Mouse (Mus musculus): ENCODE measurements around the gene Abhd15. TPM values are rescaled to one million over a fixed set of nuclear protein-coding genes. Genes with fewer than 3 reads are reported as not detected.

The Abhd15 gene
- polyA plus RNA-seq, 1 experiment from 2014 or later: 1.6 TPM

DNA sequence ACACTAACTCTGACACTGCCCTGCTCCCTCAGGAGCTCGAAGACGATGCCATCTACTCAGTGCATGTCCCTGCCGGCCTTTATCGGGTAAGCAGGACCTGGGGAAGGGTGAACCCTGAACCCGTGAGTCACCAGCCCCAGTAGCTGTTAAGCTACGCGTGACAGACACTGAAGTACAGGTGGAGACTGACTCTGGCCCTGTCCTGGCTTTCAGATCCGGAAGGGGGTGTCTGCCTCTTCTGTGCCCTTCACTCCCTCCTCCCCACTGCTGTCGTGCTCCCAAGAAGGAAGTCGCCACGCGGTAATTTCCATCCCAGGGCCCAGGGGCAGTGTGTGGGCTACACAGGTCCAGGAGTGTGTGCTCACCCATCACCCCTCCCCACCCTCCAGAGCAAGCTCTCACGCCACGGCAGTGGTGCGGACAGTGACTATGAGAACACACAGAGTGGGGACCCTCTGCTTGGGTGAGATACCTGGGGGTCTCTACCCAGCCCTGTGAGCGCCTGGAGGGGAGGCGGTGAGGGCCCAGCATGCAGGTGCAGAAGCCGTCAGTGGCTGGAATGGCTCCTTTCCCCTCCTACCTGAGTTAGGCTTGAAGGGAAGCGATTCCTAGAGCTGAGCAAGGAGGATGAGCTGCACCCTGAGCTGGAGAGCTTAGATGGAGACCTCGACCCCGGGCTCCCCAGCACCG is 9.5 kb upstream of the Abhd15 start:
- H3K9me3 ChIP-seq (ENCODE audit: control insufficient read depth, low read length): no peaks in the 10 kb centered on the region
- H3K27ac ChIP-seq (replicated peaks in 1 of 2; ENCODE audit: control insufficient read depth in 1 of 2, insufficient read depth in 1 of 2, low read depth in 2 of 2, low read length in 2 of 2): no peak overlapping the region
- ATAC-seq (ENCODE audit: insufficient number of reproducible peaks, insufficient read depth, low FRiP score, low read depth): no peak
- H3K9ac ChIP-seq (ENCODE audit: low read length): no peak overlapping the region
- no peak overlapping the region for H3K4me2 ChIP-seq (ENCODE audit: low read length)
- no peak overlapping the region for H3K4me3 ChIP-seq (ENCODE audit: control insufficient read depth in 1 of 2, insufficient read depth in 1 of 2, low read depth in 1 of 2, low read length in 2 of 2)
- H3K36me3 ChIP-seq (ENCODE audit: control insufficient read depth, insufficient read depth, low read length): peaks cover 78% of the 10 kb centered on the region
- WGBS: 86% methylated on average over 22 of the region's 22 CpGs
- H3K27me3 ChIP-seq (ENCODE audit: control insufficient read depth, insufficient read depth, low read length): no peaks in the 10 kb centered on the region
- peaks cover 8 to 25% of the 10 kb centered on the region in 2 experiments for H3K4me1 ChIP-seq (ENCODE audit: control insufficient read depth in 2 of 2, insufficient read depth in 2 of 2, low read length in 2 of 2)

DNA sequence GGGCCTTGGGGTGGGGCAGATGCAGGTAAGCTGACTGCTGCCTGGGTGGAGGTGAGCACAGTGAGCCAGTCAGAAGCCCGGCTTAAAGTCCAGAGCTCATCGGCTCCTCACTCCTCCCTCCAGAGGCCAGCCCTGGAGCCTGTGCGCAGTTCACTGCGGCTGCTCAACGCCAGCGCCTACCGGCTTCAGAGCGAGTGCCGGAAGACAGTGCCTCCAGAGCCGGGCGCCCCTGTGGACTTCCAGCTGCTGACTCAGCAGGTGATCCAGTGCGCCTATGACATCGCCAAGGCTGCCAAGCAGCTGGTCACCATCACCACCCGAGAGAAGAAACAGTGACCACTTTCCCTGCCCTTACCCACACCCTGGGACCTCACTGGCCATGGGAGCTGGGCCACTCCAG is 8.6 kb upstream of the Abhd15 start:
- 85% methylated on average over 14 of the region's 14 CpGs for WGBS

DNA sequence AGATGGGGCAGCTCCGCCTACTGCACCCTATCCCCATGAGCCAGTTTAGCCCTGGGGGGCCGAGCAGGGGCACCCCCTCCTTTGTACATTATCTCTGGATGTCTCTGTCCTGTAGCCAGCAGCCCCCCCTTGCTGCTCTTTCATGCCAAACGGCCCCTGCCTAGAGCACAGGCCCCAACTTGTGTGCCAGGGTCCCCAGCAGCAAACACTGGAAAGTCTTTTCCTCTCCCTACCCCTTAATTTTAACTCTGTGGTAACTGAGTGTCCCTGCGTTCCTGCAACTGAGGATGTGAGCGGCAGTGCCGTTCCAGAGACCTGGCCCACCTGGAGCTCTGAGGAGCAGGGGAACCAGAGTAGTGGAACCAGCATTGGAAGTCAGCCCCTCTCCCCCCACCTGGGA is 8.0 kb upstream of the Abhd15 start:
- no peaks in the 10 kb centered on the region for H3K9me3 ChIP-seq (ENCODE audit: control insufficient read depth, low read length)
- H3K4me3 ChIP-seq (ENCODE audit: control insufficient read depth in 1 of 2, insufficient read depth in 1 of 2, low read depth in 1 of 2, low read length in 2 of 2): no peak overlapping the region
- no peak overlapping the region for H3K27ac ChIP-seq (replicated peaks in 1 of 2; ENCODE audit: control insufficient read depth in 1 of 2, insufficient read depth in 1 of 2, low read depth in 2 of 2, low read length in 2 of 2)
- H3K9ac ChIP-seq (ENCODE audit: low read length): no peak overlapping the region
- no peak for ATAC-seq (ENCODE audit: insufficient number of reproducible peaks, insufficient read depth, low FRiP score, low read depth)
- H3K27me3 ChIP-seq (ENCODE audit: control insufficient read depth, insufficient read depth, low read length): no peaks in the 10 kb centered on the region
- WGBS: 89% methylated on average over 6 of the region's 6 CpGs
- no peak overlapping the region for H3K4me2 ChIP-seq (ENCODE audit: low read length)
- H3K36me3 ChIP-seq (ENCODE audit: control insufficient read depth, insufficient read depth, low read length): peaks cover 65% of the 10 kb centered on the region
- peaks cover 8 to 26% of the 10 kb centered on the region in 2 experiments for H3K4me1 ChIP-seq (ENCODE audit: control insufficient read depth in 2 of 2, insufficient read depth in 2 of 2, low read length in 2 of 2)

More for the DNA sequence above, 8.6 kb upstream of the Abhd15 start:
- H3K9ac ChIP-seq (ENCODE audit: low read length): no peak overlapping the region
- no peak overlapping the region for H3K4me2 ChIP-seq (ENCODE audit: low read length)
- ATAC-seq (ENCODE audit: insufficient number of reproducible peaks, insufficient read depth, low FRiP score, low read depth): no peak
- H3K27ac ChIP-seq (replicated peaks in 1 of 2; ENCODE audit: control insufficient read depth in 1 of 2, insufficient read depth in 1 of 2, low read depth in 2 of 2, low read length in 2 of 2): no peak overlapping the region
- H3K36me3 ChIP-seq (ENCODE audit: control insufficient read depth, insufficient read depth, low read length): peaks cover 70% of the 10 kb centered on the region
- H3K9me3 ChIP-seq (ENCODE audit: control insufficient read depth, low read length): no peaks in the 10 kb centered on the region
- peaks cover 8 to 23% of the 10 kb centered on the region in 2 experiments for H3K4me1 ChIP-seq (ENCODE audit: control insufficient read depth in 2 of 2, insufficient read depth in 2 of 2, low read length in 2 of 2)
- H3K4me3 ChIP-seq (ENCODE audit: control insufficient read depth in 1 of 2, insufficient read depth in 1 of 2, low read depth in 1 of 2, low read length in 2 of 2): no peak overlapping the region
- H3K27me3 ChIP-seq (ENCODE audit: control insufficient read depth, insufficient read depth, low read length): no peaks in the 10 kb centered on the region

DNA sequence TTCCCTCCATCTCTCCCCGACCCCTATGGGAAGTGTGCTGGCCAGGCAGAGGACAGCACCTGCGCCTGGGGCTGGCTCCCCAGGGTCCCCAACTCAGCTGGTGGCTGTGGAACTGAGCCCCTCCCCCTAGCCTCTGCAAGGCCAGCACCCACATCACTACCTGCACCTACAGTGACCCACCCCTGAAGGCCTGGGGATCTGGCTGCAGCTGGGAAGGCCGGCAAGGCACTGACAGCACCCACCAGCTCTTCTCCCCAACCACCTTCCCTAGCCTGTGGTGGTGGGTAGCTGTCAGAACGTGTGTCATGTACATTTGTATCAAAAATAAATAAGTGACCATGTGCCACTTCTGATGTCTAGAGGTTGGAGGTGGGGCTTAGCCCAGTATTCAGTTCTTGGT is 7.5 kb upstream of the Abhd15 start:
- Histone ChIP-seq H3K4me1 (ENCODE audit: control insufficient read depth in 2 of 2, insufficient read depth in 2 of 2, low read length in 2 of 2) (peaks cover 9 to 30% of the 10 kb centered on the region in 2 experiments), H3K9me3 (ENCODE audit: control insufficient read depth, low read length) (no peaks in the 10 kb centered on the region), H3K36me3 (ENCODE audit: control insufficient read depth, insufficient read depth, low read length) (peaks cover 60% of the 10 kb centered on the region), H3K4me3 (ENCODE audit: control insufficient read depth in 1 of 2, insufficient read depth in 1 of 2, low read depth in 1 of 2, low read length in 2 of 2) (no peak overlapping the region), H3K27ac (replicated peaks in 1 of 2; ENCODE audit: control insufficient read depth in 1 of 2, insufficient read depth in 1 of 2, low read depth in 2 of 2, low read length in 2 of 2) (peak overlapping the region; percentile 19 to 29; a peak in 2 of 4 replicates), H3K9ac (ENCODE audit: low read length) (no peak overlapping the region), H3K4me2 (ENCODE audit: low read length) (no peak overlapping the region), H3K27me3 (ENCODE audit: control insufficient read depth, insufficient read depth, low read length) (no peaks in the 10 kb centered on the region)
- WGBS: 67% methylated on average over 4 of the region's 4 CpGs
- no peak for ATAC-seq (ENCODE audit: insufficient number of reproducible peaks, insufficient read depth, low FRiP score, low read depth)

DNA sequence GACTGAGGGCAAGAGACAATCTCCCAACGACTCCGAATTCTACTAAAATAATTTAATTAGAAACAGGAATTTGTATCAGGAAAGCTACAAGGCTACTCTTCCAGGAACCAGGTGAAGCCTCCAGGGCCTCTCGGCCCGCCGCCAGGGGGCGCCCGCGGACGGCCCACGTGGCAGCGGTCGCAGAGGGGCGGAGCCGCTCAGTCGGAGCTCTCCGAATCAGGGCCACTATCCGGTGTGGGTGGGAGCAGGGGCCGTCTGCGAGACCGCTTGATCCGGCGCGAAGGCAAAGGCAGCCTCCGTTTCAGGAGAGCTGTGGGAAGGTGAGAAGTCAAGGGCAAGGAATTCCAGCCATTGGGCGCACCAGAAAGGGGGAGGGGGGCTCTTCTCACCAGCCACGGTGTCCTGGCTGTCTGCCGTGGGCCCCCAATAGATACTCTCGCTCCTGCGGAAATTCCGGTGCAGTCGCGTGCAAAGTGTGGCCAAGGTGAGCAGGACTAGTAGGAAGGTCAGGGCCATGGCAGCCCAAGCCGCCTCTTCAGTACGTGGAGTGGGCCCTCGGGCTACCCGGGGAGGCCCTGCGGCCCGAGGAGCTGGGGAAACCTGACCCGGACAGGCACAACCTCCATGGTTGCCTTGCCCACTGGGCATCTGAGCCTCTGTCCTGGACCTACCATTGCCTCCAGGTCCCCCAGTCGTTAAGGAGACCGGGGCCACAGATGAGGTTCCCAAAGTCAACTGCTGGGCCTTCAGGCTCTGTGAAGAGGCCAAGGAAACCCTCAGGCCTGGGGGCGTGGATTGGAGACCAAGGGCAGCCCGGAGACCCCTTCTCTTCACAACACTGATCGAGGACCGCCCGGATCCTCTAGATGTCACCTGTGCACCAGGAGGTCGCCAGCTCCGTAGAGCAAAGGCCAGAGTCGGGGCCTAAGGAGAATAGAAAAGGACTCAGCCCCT is 6.6 kb upstream of the Abhd15 start:
- ATAC-seq (ENCODE audit: insufficient number of reproducible peaks, insufficient read depth, low FRiP score, low read depth): peak; percentile 48
- 22% methylated on average over 47 of the region's 49 CpGs for WGBS
- H3K27me3 ChIP-seq (ENCODE audit: control insufficient read depth, insufficient read depth, low read length): no peaks in the 10 kb centered on the region
- H3K4me1 ChIP-seq (ENCODE audit: control insufficient read depth in 2 of 2, insufficient read depth in 2 of 2, low read length in 2 of 2): peaks cover 11 to 24% of the 10 kb centered on the region in 2 experiments
- H3K4me2 ChIP-seq (ENCODE audit: low read length): peak overlapping the region; percentile 92
- H3K4me3 ChIP-seq (ENCODE audit: control insufficient read depth in 1 of 2, insufficient read depth in 1 of 2, low read depth in 1 of 2, low read length in 2 of 2): peak overlapping the region; percentile 39 to 47
- peak overlapping the region; percentile 10 to 76; a peak in 3 of 4 replicates for H3K27ac ChIP-seq (replicated peaks in 1 of 2; ENCODE audit: control insufficient read depth in 1 of 2, insufficient read depth in 1 of 2, low read depth in 2 of 2, low read length in 2 of 2)
- H3K36me3 ChIP-seq (ENCODE audit: control insufficient read depth, insufficient read depth, low read length): peaks cover 51% of the 10 kb centered on the region
- no peaks in the 10 kb centered on the region for H3K9me3 ChIP-seq (ENCODE audit: control insufficient read depth, low read length)
- peak overlapping the region; percentile 80 for H3K9ac ChIP-seq (ENCODE audit: low read length)

DNA sequence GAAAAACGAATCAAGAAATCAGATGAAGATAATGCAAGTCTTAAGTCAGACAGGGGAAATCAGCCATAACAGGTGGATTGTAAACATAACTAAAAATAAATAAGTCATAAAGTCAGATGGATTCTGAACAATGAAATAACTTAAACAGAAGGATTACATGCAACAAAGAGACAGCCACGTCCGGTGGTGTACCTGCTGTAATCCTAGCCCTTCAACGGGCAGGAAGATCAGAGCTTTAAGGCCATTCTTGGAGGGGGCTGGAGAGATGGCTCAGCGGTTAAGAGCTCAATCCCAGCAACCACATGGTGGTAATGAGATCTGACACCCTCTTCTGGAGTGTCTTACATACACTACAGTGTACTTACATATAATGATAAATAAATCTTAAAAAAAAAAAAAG is 3.6 kb upstream of the Abhd15 start:
- H3K27ac ChIP-seq (replicated peaks in 1 of 2; ENCODE audit: control insufficient read depth in 1 of 2, insufficient read depth in 1 of 2, low read depth in 2 of 2, low read length in 2 of 2): no peak overlapping the region
- no peak overlapping the region for H3K4me3 ChIP-seq (ENCODE audit: control insufficient read depth in 1 of 2, insufficient read depth in 1 of 2, low read depth in 1 of 2, low read length in 2 of 2)
- no peaks in the 10 kb centered on the region for H3K9me3 ChIP-seq (ENCODE audit: control insufficient read depth, low read length)
- WGBS: 78% methylated on average over 5 of the region's 5 CpGs
- H3K36me3 ChIP-seq (ENCODE audit: control insufficient read depth, insufficient read depth, low read length): peaks cover 21% of the 10 kb centered on the region
- peaks cover 7% of the 10 kb centered on the region for H3K27me3 ChIP-seq (ENCODE audit: control insufficient read depth, insufficient read depth, low read length)
- peaks cover 29 to 44% of the 10 kb centered on the region in 2 experiments for H3K4me1 ChIP-seq (ENCODE audit: control insufficient read depth in 2 of 2, insufficient read depth in 2 of 2, low read length in 2 of 2)
- H3K4me2 ChIP-seq (ENCODE audit: low read length): no peak overlapping the region
- ATAC-seq (ENCODE audit: insufficient number of reproducible peaks, insufficient read depth, low FRiP score, low read depth): no peak
- no peak overlapping the region for H3K9ac ChIP-seq (ENCODE audit: low read length)

DNA sequence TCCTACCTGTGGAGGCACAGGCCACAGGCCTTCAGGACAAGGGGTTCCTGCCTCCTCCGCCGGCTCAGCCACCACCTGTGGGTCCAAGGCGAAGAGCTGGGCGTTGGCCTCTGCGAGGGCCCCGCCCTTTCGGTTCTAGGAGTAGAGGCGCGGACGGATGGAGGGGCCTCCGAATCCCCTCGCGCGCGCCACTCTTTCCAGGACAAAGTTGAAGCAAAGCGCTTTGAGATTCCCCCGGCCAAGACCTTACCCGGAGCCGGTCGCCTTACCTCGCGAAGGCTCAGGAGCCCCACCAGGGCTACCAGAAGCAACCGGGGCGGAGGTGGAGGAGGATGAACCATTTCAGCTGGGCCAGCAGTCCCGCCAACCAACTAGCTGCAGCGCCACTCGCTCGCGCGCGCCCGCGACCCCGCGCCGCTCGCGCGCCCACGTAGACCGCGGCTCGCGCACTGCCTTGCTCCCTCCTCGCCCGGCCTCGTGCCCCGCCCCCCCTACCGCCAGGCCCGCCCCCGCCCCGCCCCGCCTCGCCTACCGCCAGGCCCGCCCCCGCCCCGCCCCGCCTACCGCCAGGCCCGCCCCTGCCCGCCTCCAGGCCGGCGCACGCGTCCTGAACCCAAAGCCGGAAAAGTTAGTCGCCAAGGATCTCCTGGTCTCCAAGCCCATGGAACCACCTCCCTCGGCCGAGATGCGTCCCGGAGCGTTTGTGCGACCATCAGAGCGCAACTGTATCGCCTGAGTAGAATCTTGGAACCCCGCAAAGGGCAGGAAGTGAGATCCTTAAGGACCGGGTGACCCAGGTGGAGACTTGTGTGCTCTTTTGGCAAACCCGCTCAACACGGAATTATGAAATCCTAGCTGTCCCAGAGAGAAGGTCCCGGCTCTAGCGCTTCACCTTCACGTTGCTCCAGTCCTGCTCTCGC is 1.8 kb upstream of the Abhd15 start:
- ATAC-seq (ENCODE audit: insufficient number of reproducible peaks, insufficient read depth, low FRiP score, low read depth): peak; percentile 74
- Histone ChIP-seq H3K9me3 (ENCODE audit: control insufficient read depth, low read length) (no peaks in the 10 kb centered on the region), H3K27me3 (ENCODE audit: control insufficient read depth, insufficient read depth, low read length) (peaks cover 8% of the 10 kb centered on the region), H3K27ac (replicated peaks in 1 of 2; ENCODE audit: control insufficient read depth in 1 of 2, insufficient read depth in 1 of 2, low read depth in 2 of 2, low read length in 2 of 2) (peak overlapping the region; percentile 73 to 77), H3K4me1 (ENCODE audit: control insufficient read depth in 2 of 2, insufficient read depth in 2 of 2, low read length in 2 of 2) (peaks cover 29 to 40% of the 10 kb centered on the region in 2 experiments), H3K36me3 (ENCODE audit: control insufficient read depth, insufficient read depth, low read length) (peaks cover 5% of the 10 kb centered on the region; the same call in 1 of the 2 replicates), H3K4me2 (ENCODE audit: low read length) (peak overlapping the region; percentile 98), H3K4me3 (ENCODE audit: control insufficient read depth in 1 of 2, insufficient read depth in 1 of 2, low read depth in 1 of 2, low read length in 2 of 2) (peak overlapping the region; percentile 81 to 88), H3K9ac (ENCODE audit: low read length) (peak overlapping the region; percentile 86)
- under 1% methylated on average over 78 of the region's 84 CpGs for WGBS

Measured in heart, embryonic 14.5 days (tissue).